Mouse (Mus musculus): ENCODE measurements around the gene Srpk2. TPM values are rescaled to one million over a fixed set of nuclear protein-coding genes. Genes with fewer than 3 reads are reported as not detected.
"Not testable (repeated sequence)": the region's sequence is repeated elsewhere in the genome, so short reads cannot be mapped to it uniquely, and the experiment has no call there.

The Srpk2 gene
- polyA plus RNA-seq, 1 experiment, result 66.9 TPM

DNA sequence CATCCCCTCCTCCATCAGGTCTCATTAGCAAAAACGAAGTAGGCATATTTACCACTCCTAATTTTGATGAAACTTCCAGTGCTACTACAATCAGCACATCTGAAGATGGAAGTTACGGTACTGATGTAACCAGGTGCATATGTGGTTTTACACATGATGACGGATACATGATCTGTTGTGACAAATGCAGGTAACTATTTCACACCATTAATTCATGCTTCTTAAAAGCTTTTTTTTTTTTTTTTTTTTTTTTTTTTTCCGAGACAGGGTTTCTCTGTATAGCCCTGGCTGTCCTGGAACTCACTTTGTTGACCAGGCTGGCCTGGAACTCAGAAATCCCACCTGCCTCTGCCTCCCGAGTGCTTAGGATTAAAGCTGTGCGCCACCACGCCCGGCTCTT lies 219.7 kb downstream of the Srpk2 start:
- H3K4me1 ChIP-seq (ENCODE audit: control insufficient read depth, insufficient read depth, low read length), result no peaks in the 10 kb centered on the region; the same call in 1 of the 2 replicates
- no peak overlapping the region for H3K27ac ChIP-seq (ENCODE audit: insufficient read depth, low read length)
- no peak for TF ChIP-seq POLR2A (IDR thresholded peaks at IDR 0.05; ENCODE audit: low read depth, low read length)
- TF ChIP-seq CTCF (IDR thresholded peaks at IDR 0.05; ENCODE audit: borderline replicate concordance, insufficient read depth, low read length), result no peak
- no peak overlapping the region for H3K4me3 ChIP-seq (ENCODE audit: insufficient read depth, low read length)

DNA sequence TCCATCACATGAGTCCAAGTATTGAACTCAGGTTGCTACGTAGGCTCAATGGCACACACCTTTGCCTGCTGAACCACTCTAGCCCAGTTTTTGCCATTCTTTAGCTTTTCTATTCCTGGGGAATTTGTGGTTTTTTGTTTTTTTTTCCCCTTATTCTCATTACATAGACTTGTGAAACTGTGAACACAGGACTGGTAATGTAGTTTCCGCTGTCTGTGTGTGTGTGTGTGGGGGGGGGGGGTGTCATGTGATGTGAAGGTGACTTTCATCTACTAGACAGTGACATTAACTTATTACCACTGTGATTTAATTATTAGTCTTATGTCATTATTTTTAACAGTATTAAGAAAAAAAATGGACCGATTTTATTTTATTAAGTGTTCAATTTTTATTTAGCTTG lies 220.2 kb downstream of the Srpk2 start:
- TF ChIP-seq CTCF (IDR thresholded peaks at IDR 0.05; ENCODE audit: borderline replicate concordance, insufficient read depth, low read length), result no peak
- TF ChIP-seq POLR2A (IDR thresholded peaks at IDR 0.05; ENCODE audit: low read depth, low read length), result no peak
- H3K4me1 ChIP-seq (ENCODE audit: control insufficient read depth, insufficient read depth, low read length), result no peaks in the 10 kb centered on the region; the same call in 1 of the 2 replicates
- no peak overlapping the region for H3K27ac ChIP-seq (ENCODE audit: insufficient read depth, low read length)
- H3K4me3 ChIP-seq (ENCODE audit: insufficient read depth, low read length), result no peak overlapping the region

DNA sequence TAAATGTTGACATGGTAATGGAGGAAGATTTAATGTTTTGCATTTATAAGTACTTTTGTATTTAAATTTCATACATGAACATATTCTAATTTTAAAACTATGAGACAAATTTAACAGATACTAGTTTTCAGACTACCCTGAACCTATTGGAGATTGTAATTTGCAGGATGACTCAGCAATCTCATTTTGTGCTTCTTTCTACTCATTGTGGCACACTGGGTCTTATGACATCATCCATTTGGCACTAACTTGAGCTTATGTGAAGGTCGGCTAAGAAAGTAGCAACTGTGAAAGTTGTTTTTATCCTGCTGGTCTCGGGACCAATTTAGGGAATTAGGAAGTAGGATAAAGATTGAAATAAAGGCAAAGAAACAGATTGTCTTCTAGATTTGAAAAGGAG lies 222.7 kb downstream of the Srpk2 start:
- TF ChIP-seq CTCF (IDR thresholded peaks at IDR 0.05; ENCODE audit: borderline replicate concordance, insufficient read depth, low read length) (no peak), POLR2A (IDR thresholded peaks at IDR 0.05; ENCODE audit: low read depth, low read length) (no peak)
- no peaks in the 10 kb centered on the region; the same call in 1 of the 2 replicates for H3K4me1 ChIP-seq (ENCODE audit: control insufficient read depth, insufficient read depth, low read length)
- peak overlapping the region; percentile 26; the same call in 1 of the 2 replicates for H3K27ac ChIP-seq (ENCODE audit: insufficient read depth, low read length)
- no peak overlapping the region for H3K4me3 ChIP-seq (ENCODE audit: insufficient read depth, low read length)

DNA sequence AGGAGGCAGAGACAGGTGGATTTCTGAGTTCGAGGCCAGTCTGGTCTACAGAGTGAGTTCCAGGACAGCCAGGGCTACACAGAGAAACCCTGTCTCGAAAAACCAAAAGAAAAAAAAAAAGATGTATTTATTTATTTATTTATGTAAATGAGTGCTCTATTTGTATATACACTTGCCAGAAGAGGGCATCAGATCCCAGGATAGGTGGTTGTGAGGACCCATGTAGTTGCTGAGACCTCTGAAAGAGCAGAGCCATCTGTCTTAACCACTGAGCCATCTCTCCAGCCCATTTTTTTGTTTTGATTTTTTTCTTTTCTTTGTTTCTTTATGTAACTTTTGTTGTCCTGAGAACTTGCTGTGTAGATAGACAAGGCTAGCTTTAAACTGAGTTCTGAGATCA lies 230.9 kb downstream of the Srpk2 start:
- H3K27ac ChIP-seq (ENCODE audit: insufficient read depth, low read length); H3K4me1 ChIP-seq (ENCODE audit: control insufficient read depth, insufficient read depth, low read length); H3K4me3 ChIP-seq (ENCODE audit: insufficient read depth, low read length): not testable (repeated sequence)

Other genes with a start within 250 kb of the Srpk2 start
- 32.6 and 36.5 TPM in 2 replicates for gene Pus7, start 99.1 kb upstream of the Srpk2 start, polyA plus RNA-seq (2011; ENCODE audit: insufficient read length, low read depth, missing spikeins)
- gene Rint1, start 103.1 kb upstream of the Srpk2 start, polyA plus RNA-seq (2011; ENCODE audit: insufficient read length, low read depth, missing spikeins), result 31.8 TPM in 2 replicates
- 52.8 and 66.3 TPM in 2 replicates for gene Tomm7, start 159.5 kb upstream of the Srpk2 start, polyA plus RNA-seq (2011; ENCODE audit: insufficient read length, low read depth, missing spikeins)

Data from embryonic fibroblast, embryonic 13.5 days (primary cell).